Mouse (Mus musculus) embryonic facial prominence, embryonic 14.5 days (tissue): ENCODE data around the gene Dach2. TPM values are rescaled to one million over a fixed set of nuclear protein-coding genes. Genes with fewer than 3 reads are reported as not detected.
A peak's percentile ranks its signal among the peaks of the same experiment; 100 is the strongest.

Experiments used
- ATAC-seq: fragments of 200-750 bp; cut with Nextera tagmentation; 2 replicates; pipeline ENCODE4 v1.8.0; 2017; ENCODE audit warnings: low read depth, moderate number of reproducible peaks, moderate TSS enrichment
- DNase-seq: peaks from one replicate; pipeline ENCODE4 v3.0.0-alpha.2; 2015; ENCODE audit warnings: low spot score
- H3K27ac ChIP-seq: fragments of 300-500 bp; sonication (generic); replicated peaks from 2 replicates; pipeline ENCODE4 v1.5.1; 2014; ENCODE audit warnings: low read depth, mild to moderate bottlenecking, low read length, moderate library complexity
- H3K27me3 ChIP-seq: fragments of 300-500 bp; sonication (generic); replicated peaks from 2 replicates; pipeline ENCODE4 v1.6.1; 2014; ENCODE audit warnings: low read length; ENCODE audit not compliant: control insufficient read depth, insufficient read depth
- H3K36me3 ChIP-seq: fragments of 300-500 bp; sonication (generic); 2 replicates; pipeline ENCODE4 v1.6.1; 2014; ENCODE audit warnings: low read length, mixed read lengths; ENCODE audit not compliant: control insufficient read depth, insufficient read depth
- H3K4me1 ChIP-seq: fragments of 300-500 bp; sonication (generic); 2 replicates; pipeline ENCODE4 v1.6.1; 2014; ENCODE audit warnings: antibody characterized with exemption, low read length; ENCODE audit not compliant: control insufficient read depth, insufficient read depth
- H3K4me2 ChIP-seq: fragments of 300-500 bp; sonication (generic); 2 replicates; pipeline ENCODE4 v1.6.1; 2014; ENCODE audit warnings: low read depth, mild to moderate bottlenecking, low read length, moderate library complexity, mixed read lengths
- H3K4me3 ChIP-seq: fragments of 300-500 bp; sonication (generic); 2 replicates; pipeline ENCODE4 v1.5.1; 2014; ENCODE audit warnings: low read depth, mild to moderate bottlenecking, low read length
- H3K9ac ChIP-seq: fragments of 300-500 bp; sonication (generic); 2 replicates; pipeline ENCODE4 v1.6.1; 2014; ENCODE audit warnings: low read depth, mild to moderate bottlenecking, low read length, moderate library complexity, mixed read lengths
- H3K9me3 ChIP-seq: fragments of 300-500 bp; sonication (generic); 2 replicates; pipeline ENCODE4 v1.6.1; 2016; ENCODE audit warnings: low read length; ENCODE audit not compliant: control insufficient read depth
- WGBS: fragments of 180-500 bp; shearing (Covaris S2); extraction: QIAGEN DNeasy Blood & Tissue Kit; methylation state at CpG from one replicate; pipeline ENCODE4 v1.1.7; 2014; 5-methylcytosine and 5-hydroxymethylcytosine counted together
- polyA plus RNA-seq: library from polyadenylated mRNA; unstranded; fragments of >200 nt; fragmentation: Nextera tagmentation; extraction: Ambion mirVana; gene quantifications from 2 replicates; pipeline ENCODE4 v1.2.1, GENCODE M21; 2014

The Dach2 gene
- polyA plus RNA-seq, 1 experiment from 2014 or later: 3.9 TPM

GRCm38 (mm10) chrX:113810369-113810768 lies 513.1 kb downstream of the Dach2 start:
- no peaks in the 10 kb centered on the region for H3K9me3 ChIP-seq
- H3K4me3 ChIP-seq: no peak overlapping the region
- H3K4me1 ChIP-seq: no peaks in the 10 kb centered on the region
- ATAC-seq (no peak), DNase-seq (no peak)
- H3K9ac ChIP-seq: no peak overlapping the region
- H3K4me2 ChIP-seq: no peak overlapping the region
- H3K36me3 ChIP-seq: no peaks in the 10 kb centered on the region
- H3K27ac ChIP-seq: no peak overlapping the region
- H3K27me3 ChIP-seq: no peaks in the 10 kb centered on the region

- H3K4me1 ChIP-seq: no peaks in the 10 kb centered on the region
- H3K9me3 ChIP-seq: no peaks in the 10 kb centered on the region
- no peak overlapping the region for H3K4me3 ChIP-seq
- H3K9ac ChIP-seq: no peak overlapping the region
- DNase-seq: no peak
- no peak for ATAC-seq
- H3K27me3 ChIP-seq: no peaks in the 10 kb centered on the region
- no peak overlapping the region for H3K27ac ChIP-seq
- WGBS: 56% methylated on average over 1 of the region's 1 CpGs
- no peak overlapping the region for H3K4me2 ChIP-seq
- H3K36me3 ChIP-seq: no peaks in the 10 kb centered on the region
These were observed 529.5 kb downstream of the Dach2 start for GRCm38 (mm10) chrX:113826810-113827209.

DNA sequence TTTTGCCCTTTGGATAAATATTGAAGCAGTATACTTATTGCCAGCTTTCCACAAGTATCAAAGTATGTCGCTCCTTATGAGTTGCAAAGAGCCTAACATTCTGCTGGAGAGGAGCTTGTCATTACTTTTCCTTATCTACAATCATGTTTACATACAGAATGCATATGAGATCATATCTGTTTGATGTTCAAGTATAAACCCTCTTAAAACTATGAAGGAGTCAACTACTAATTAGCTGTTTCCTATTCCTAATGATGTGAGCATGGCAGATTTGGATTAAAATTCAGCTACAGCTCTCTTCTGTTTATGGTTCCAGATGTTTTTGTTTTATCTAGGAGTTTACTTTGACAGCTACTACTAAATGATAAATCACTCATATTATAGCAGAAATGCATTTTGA lies 535.8 kb downstream of the Dach2 start:
- Histone ChIP-seq H3K9me3 (no peaks in the 10 kb centered on the region), H3K27ac (no peak overlapping the region), H3K9ac (no peak overlapping the region), H3K4me1 (no peaks in the 10 kb centered on the region), H3K36me3 (no peaks in the 10 kb centered on the region), H3K27me3 (no peaks in the 10 kb centered on the region), H3K4me3 (no peak overlapping the region), H3K4me2 (no peak overlapping the region)
- DNase-seq: no peak
- 84% methylated on average over 1 of the region's 1 CpGs for WGBS
- no peak for ATAC-seq

DNA sequence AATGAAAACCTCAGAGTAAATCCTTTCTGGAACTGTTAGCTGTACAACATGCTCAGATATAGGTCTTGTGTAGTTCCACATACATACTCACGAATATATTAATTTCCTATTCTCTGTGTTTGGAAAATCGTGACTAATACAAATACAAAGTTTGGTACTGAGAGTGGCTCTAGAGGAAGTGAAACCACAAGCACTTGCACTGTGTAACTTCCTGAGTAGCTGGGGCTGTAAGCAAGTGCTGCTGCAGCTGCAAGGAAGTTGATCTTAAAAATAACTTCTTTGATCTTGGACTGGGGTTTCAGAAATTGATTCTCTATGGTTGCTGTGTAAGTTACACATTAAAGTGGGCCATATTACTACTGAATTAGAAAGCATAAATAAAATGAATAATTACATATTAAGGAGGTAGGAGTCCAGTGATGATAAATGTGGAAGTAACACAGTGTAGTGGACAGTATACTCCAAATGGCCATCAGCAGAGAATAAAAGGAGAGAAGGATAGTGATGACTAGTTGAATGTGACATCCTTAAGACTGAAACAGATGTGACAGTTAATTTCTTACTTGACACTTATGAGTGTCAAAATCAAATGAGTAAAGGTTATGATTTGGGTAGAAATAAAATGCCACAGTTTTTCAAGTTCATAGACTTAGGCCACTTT lies 570.7 kb downstream of the Dach2 start:
- Histone ChIP-seq H3K36me3 (no peaks in the 10 kb centered on the region), H3K4me3 (no peak overlapping the region), H3K4me1 (no peaks in the 10 kb centered on the region), H3K27me3 (no peaks in the 10 kb centered on the region), H3K4me2 (no peak overlapping the region), H3K9ac (no peak overlapping the region), H3K27ac (no peak overlapping the region), H3K9me3 (no peaks in the 10 kb centered on the region)
- ATAC-seq: no peak
- WGBS: 71% methylated on average over 2 of the region's 2 CpGs
- DNase-seq: peak; percentile 22

Other genes with a start within 250 kb of the Dach2 start
- gene Chm, start 112.0 kb upstream of the Dach2 start, polyA plus RNA-seq: 17.1 and 17.7 TPM in 2 replicates